Mouse (Mus musculus): ENCODE results near the gene Uba2. TPM values are rescaled to one million over a fixed set of nuclear protein-coding genes. Genes with fewer than 3 reads are reported as not detected.
"Not testable (repeated sequence)": the region's sequence is repeated elsewhere in the genome, so short reads cannot be mapped to it uniquely, and the experiment has no call there.

Uba2 gene
- 188 and 193 TPM in 2 replicates for polyA plus RNA-seq (2015; fragmentation: Nextera tagmentation; extraction: Ambion mirVana)

DNA sequence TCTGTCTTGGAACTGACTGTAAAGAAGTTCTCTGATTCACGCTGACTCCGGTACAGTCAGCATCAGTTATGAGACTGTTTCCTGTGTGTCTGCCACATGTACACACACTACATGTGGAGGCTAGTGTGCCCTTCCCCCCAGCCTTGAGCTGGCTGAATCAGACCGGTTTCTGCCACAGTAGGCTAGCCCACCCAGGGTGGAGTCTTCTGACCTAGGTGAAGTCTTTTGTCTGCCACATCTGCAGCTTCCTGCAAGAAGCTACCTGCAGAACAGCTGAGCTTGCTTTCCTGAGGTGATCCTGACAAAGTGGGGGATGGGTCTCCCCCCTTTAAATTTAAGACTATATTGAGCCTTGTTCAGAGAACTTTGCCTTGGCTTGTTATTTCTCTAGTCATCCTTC is at the start of gene Uba2:
Gene Uba2, minus strand, starts transcription at position 146 of the 400 bp plus-strand sequence.
- H3K27me3 ChIP-seq = no peaks in the 10 kb centered on the region
- peak within 1 kb of the TSS; percentile 93 for H3K27ac ChIP-seq (replicated peaks)
- ATAC-seq (ENCODE audit: low read depth) = no peak
- peak within 1 kb of the TSS; percentile 94 for H3K4me2 ChIP-seq
- H3K4me1 ChIP-seq (replicated peaks) = peaks cover 21% of the 10 kb centered on the region
- H3K9ac ChIP-seq = peak within 1 kb of the TSS; percentile 96
- H3K36me3 ChIP-seq = peaks cover 9% of the 10 kb centered on the region
- no peaks in the 10 kb centered on the region for H3K9me3 ChIP-seq
- WGBS = 82% methylated on average over 3 of the region's 3 CpGs
- peak within 1 kb of the TSS; percentile 90 for H3K4me3 ChIP-seq

- peaks cover 92% of the 10 kb centered on the region for H3K36me3 ChIP-seq
- no peak overlapping the region for H3K4me3 ChIP-seq
- 69% methylated on average over 1 of the region's 1 CpGs for WGBS
- no peaks in the 10 kb centered on the region for H3K4me1 ChIP-seq (replicated peaks)
- no peak overlapping the region for H3K9ac ChIP-seq
- no peaks in the 10 kb centered on the region for H3K9me3 ChIP-seq
- no peak for ATAC-seq (ENCODE audit: low read depth)
- no peak overlapping the region for H3K4me2 ChIP-seq
- no peaks in the 10 kb centered on the region for H3K27me3 ChIP-seq
- no peak overlapping the region for H3K27ac ChIP-seq (replicated peaks)
Observed at GRCm38 (mm10) chr7:34218496-34218895, 49.1 kb upstream of the Uba2 start.

GRCm38 (mm10) chr7:34216474-34216873 is 47.1 kb upstream of the Uba2 start:
- Histone ChIP-seq H3K27me3 (no peaks in the 10 kb centered on the region), H3K9me3 (no peaks in the 10 kb centered on the region), H3K4me1 (replicated peaks) (no peaks in the 10 kb centered on the region), H3K4me3 (no peak overlapping the region), H3K27ac (replicated peaks) (no peak overlapping the region), H3K36me3 (peaks cover 92% of the 10 kb centered on the region), H3K9ac (no peak overlapping the region), H3K4me2 (no peak overlapping the region)
- ATAC-seq (ENCODE audit: low read depth) = no peak
- WGBS = 91% methylated on average over 10 of the region's 10 CpGs

DNA sequence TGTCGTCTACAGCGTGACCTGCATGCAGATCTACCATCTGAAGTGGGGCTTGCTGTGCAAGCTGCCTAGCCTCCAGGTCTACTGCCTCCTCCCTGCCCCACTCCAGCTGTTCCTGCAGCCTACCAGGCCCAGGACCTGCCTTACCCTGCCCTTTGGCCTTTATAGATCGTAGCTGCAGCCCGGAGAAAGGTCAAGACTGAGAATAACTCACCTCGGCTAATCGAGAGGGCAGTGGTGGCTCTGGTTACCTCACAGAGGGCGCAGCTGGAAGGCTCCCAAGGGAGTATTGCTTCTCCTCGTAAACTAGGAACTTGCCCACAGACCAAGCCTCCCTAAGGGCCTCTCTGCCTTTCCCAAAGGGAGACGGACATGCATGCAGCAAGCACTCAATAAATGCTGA is 46.1 kb upstream of the Uba2 start:
- 85% methylated on average over 9 of the region's 9 CpGs for WGBS
- ATAC-seq (ENCODE audit: low read depth) = no peak
- Histone ChIP-seq H3K36me3 (peaks cover 92% of the 10 kb centered on the region), H3K27me3 (no peaks in the 10 kb centered on the region), H3K9ac (no peak overlapping the region), H3K4me1 (replicated peaks) (no peaks in the 10 kb centered on the region), H3K9me3 (no peaks in the 10 kb centered on the region), H3K4me3 (no peak overlapping the region), H3K4me2 (no peak overlapping the region), H3K27ac (replicated peaks) (no peak overlapping the region)

- Histone ChIP-seq H3K27ac (replicated peaks) (no peak overlapping the region), H3K4me1 (replicated peaks) (no peaks in the 10 kb centered on the region), H3K36me3 (peaks cover 92% of the 10 kb centered on the region), H3K4me2 (no peak overlapping the region), H3K9me3 (no peaks in the 10 kb centered on the region), H3K9ac (no peak overlapping the region), H3K4me3 (no peak overlapping the region), H3K27me3 (no peaks in the 10 kb centered on the region)
- ATAC-seq (ENCODE audit: low read depth) = no peak
- 88% methylated on average over 8 of the region's 8 CpGs for WGBS
Observed at GRCm38 (mm10) chr7:34214644-34215043, 45.2 kb upstream of the Uba2 start.

GRCm38 (mm10) chr7:34213281-34213680 is 43.9 kb upstream of the Uba2 start:
- WGBS = 97% methylated on average over 7 of the region's 7 CpGs
- Histone ChIP-seq H3K27me3 (no peaks in the 10 kb centered on the region), H3K4me1 (replicated peaks) (no peaks in the 10 kb centered on the region), H3K27ac (replicated peaks) (no peak overlapping the region), H3K36me3 (peaks cover 95% of the 10 kb centered on the region), H3K4me3 (no peak overlapping the region), H3K9ac (no peak overlapping the region), H3K9me3 (no peaks in the 10 kb centered on the region), H3K4me2 (no peak overlapping the region)
- no peak for ATAC-seq (ENCODE audit: low read depth)

- Histone ChIP-seq H3K27me3 (no peaks in the 10 kb centered on the region), H3K4me3 (no peak overlapping the region), H3K36me3 (peaks cover 100% of the 10 kb centered on the region), H3K27ac (replicated peaks) (no peak overlapping the region), H3K9ac (no peak overlapping the region), H3K9me3 (no peaks in the 10 kb centered on the region), H3K4me1 (replicated peaks) (no peaks in the 10 kb centered on the region), H3K4me2 (no peak overlapping the region)
- ATAC-seq (ENCODE audit: low read depth) = no peak
- 93% methylated on average over 9 of the region's 9 CpGs for WGBS
Observed at GRCm38 (mm10) chr7:34208027-34208745, 38.8 kb upstream of the Uba2 start.

DNA sequence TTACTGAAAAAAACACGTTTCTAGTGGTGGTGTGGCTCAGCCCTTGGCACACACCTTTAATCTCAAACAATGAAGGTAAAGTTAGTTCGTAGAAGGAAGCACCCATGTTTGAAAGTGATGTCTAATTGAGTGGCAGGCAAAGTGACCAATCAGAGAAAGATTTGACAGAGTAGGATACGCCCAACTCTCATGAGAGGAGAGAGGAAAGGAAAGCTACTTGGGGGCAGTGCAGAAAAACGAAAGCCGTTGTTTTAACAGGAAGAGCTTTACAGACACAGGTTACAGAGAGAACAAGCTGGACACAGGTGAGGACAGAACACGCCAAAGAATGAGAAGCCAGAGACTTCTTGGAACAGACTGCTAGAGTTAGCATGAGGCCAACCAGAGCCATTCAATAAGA is 36.9 kb upstream of the Uba2 start:
- no peaks in the 10 kb centered on the region for H3K27me3 ChIP-seq
- no peak for ATAC-seq (ENCODE audit: low read depth)
- H3K36me3 ChIP-seq = peaks cover 100% of the 10 kb centered on the region
- H3K9ac ChIP-seq = no peak overlapping the region
- H3K4me2 ChIP-seq = no peak overlapping the region
- H3K4me1 ChIP-seq (replicated peaks) = no peaks in the 10 kb centered on the region
- 93% methylated on average over 6 of the region's 6 CpGs for WGBS
- H3K4me3 ChIP-seq = no peak overlapping the region
- no peaks in the 10 kb centered on the region for H3K9me3 ChIP-seq
- no peak overlapping the region for H3K27ac ChIP-seq (replicated peaks)

- H3K36me3 ChIP-seq = peaks cover 69% of the 10 kb centered on the region
- H3K9me3 ChIP-seq; H3K4me1 ChIP-seq (replicated peaks); H3K9ac ChIP-seq; ATAC-seq (ENCODE audit: low read depth); H3K4me3 ChIP-seq; H3K4me2 ChIP-seq; H3K27me3 ChIP-seq; H3K27ac ChIP-seq (replicated peaks): not testable (repeated sequence)
- 86% methylated on average over 10 of the region's 10 CpGs for WGBS
Observed at GRCm38 (mm10) chr7:34202147-34202546, 32.7 kb upstream of the Uba2 start.

DNA sequence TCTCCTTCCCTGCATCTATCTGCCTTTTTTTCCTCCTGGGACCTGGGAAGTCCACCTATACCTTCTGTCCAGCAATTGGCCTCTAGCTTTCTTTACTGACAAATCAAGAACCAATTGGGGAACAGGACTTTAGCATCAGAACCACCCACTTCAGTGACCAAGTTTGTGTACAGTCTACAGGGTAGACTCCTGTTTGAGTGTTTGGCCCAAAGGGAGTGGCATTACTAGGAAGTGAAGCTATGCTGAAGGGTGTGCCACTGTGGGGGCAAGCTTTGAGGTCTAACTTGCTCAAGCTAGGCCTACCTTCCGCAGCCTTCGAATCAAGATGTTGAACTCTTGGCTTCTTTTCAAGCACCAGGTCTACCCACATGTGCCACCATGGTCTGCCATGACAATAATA is 31.4 kb upstream of the Uba2 start:
- H3K27ac ChIP-seq (replicated peaks) = no peak overlapping the region
- H3K36me3 ChIP-seq = peaks cover 56% of the 10 kb centered on the region

GRCm38 (mm10) chr7:34198346-34198745 is 28.9 kb upstream of the Uba2 start:
- peaks cover 10% of the 10 kb centered on the region for H3K4me1 ChIP-seq (replicated peaks)
- H3K4me3 ChIP-seq = no peak overlapping the region
- no peaks in the 10 kb centered on the region for H3K9me3 ChIP-seq
- 44% methylated on average over 3 of the region's 3 CpGs for WGBS
- H3K27me3 ChIP-seq = no peaks in the 10 kb centered on the region
- no peak overlapping the region for H3K27ac ChIP-seq (replicated peaks)
- peaks cover 38% of the 10 kb centered on the region for H3K36me3 ChIP-seq
- H3K4me2 ChIP-seq = no peak overlapping the region
- H3K9ac ChIP-seq = no peak overlapping the region
- no peak for ATAC-seq (ENCODE audit: low read depth)

More for the DNA sequence above, 31.4 kb upstream of the Uba2 start:
- no peak for ATAC-seq (ENCODE audit: low read depth)
- Histone ChIP-seq H3K9me3 (no peaks in the 10 kb centered on the region), H3K4me2 (no peak overlapping the region), H3K4me3 (no peak overlapping the region), H3K27me3 (no peaks in the 10 kb centered on the region), H3K4me1 (replicated peaks) (peaks cover 2% of the 10 kb centered on the region), H3K9ac (no peak overlapping the region)
- WGBS = 91% methylated on average over 2 of the region's 2 CpGs

GRCm38 (mm10) chr7:34196132-34197128 is 27.0 kb upstream of the Uba2 start, which contains the start of gene Pdcd2l:
Pdcd2l (minus strand) TSS chr7:34196661.
- H3K9ac ChIP-seq = peak within 1 kb of the TSS; percentile 90
- H3K4me3 ChIP-seq = peak within 1 kb of the TSS; percentile 91
- peaks cover 10% of the 10 kb centered on the region for H3K4me1 ChIP-seq (replicated peaks)
- H3K27me3 ChIP-seq = no peaks in the 10 kb centered on the region
- peaks cover 35% of the 10 kb centered on the region for H3K36me3 ChIP-seq
- H3K4me2 ChIP-seq = peak within 1 kb of the TSS; percentile 78
- H3K9me3 ChIP-seq = no peaks in the 10 kb centered on the region
- peak within 1 kb of the TSS; percentile 70; the same call in 1 of the 2 replicates for H3K27ac ChIP-seq (replicated peaks)
- 3% methylated on average over 70 of the region's 70 CpGs for WGBS
- ATAC-seq (ENCODE audit: low read depth) = peak; percentile 94

Measured in neural tube, embryonic 13.5 days (tissue).